Mouse (Mus musculus) neural tube, embryonic 15.5 days (tissue): ENCODE measurements around the gene Smyd3. TPM values are rescaled to one million over a fixed set of nuclear protein-coding genes. Genes with fewer than 3 reads are reported as not detected.
A peak's percentile ranks its signal among the peaks of the same experiment; 100 is the strongest.
"Not testable (repeated sequence)": the region's sequence is repeated elsewhere in the genome, so short reads cannot be mapped to it uniquely, and the experiment has no call there.

Experiments
- ATAC-seq: fragments of 200-750 bp; cut with Nextera tagmentation; 2 replicates; pipeline ENCODE4 v1.8.0; 2017; ENCODE audit warnings: mild to moderate bottlenecking, moderate TSS enrichment, moderate library complexity; ENCODE audit not compliant: low FRiP score
- H3K27ac ChIP-seq: fragments of 300-500 bp; sonication (generic); replicated peaks from 2 replicates; pipeline ENCODE4 v1.5.1; 2015; ENCODE audit warnings: mild to moderate bottlenecking, inconsistent platforms
- H3K27me3 ChIP-seq: fragments of 300-500 bp; sonication (generic); replicated peaks from 2 replicates; pipeline ENCODE4 v1.6.1; 2015; ENCODE audit warnings: inconsistent platforms
- H3K36me3 ChIP-seq: fragments of 300-500 bp; sonication (generic); 2 replicates; pipeline ENCODE4 v1.6.1; 2015; ENCODE audit warnings: inconsistent platforms
- H3K4me1 ChIP-seq: fragments of 300-500 bp; sonication (generic); 2 replicates; pipeline ENCODE4 v1.6.1; 2015; ENCODE audit warnings: inconsistent platforms
- H3K4me2 ChIP-seq: fragments of 300-500 bp; sonication (generic); 2 replicates; pipeline ENCODE4 v1.6.1; 2015; ENCODE audit warnings: inconsistent platforms, mild to moderate bottlenecking, moderate library complexity
- H3K4me3 ChIP-seq: fragments of 300-500 bp; sonication (generic); replicated peaks from 2 replicates; pipeline ENCODE4 v1.5.1; 2015; ENCODE audit warnings: mild to moderate bottlenecking, inconsistent platforms
- H3K9ac ChIP-seq: fragments of 300-500 bp; sonication (generic); replicated peaks from 2 replicates; pipeline ENCODE4 v1.6.1; 2015; ENCODE audit warnings: mild to moderate bottlenecking, inconsistent platforms
- H3K9me3 ChIP-seq: fragments of 300-500 bp; sonication (generic); replicated peaks from 2 replicates; pipeline ENCODE4 v1.6.1; 2016; ENCODE audit warnings: inconsistent platforms
- WGBS: fragments of 180-500 bp; shearing (Covaris S2); methylation state at CpG from one replicate; pipeline ENCODE4 v1.1.7; 2015; ENCODE audit warnings: mixed read lengths; 5-methylcytosine and 5-hydroxymethylcytosine counted together
- polyA plus RNA-seq: library from polyadenylated mRNA; unstranded; fragments of >200 nt; fragmentation: Nextera tagmentation; extraction: Ambion mirVana; gene quantifications from 2 replicates; pipeline ENCODE4 v1.2.1, GENCODE M21; 2015

Smyd3 gene
- polyA plus RNA-seq, 1 experiment from 2014 or later = 26.0 TPM

DNA sequence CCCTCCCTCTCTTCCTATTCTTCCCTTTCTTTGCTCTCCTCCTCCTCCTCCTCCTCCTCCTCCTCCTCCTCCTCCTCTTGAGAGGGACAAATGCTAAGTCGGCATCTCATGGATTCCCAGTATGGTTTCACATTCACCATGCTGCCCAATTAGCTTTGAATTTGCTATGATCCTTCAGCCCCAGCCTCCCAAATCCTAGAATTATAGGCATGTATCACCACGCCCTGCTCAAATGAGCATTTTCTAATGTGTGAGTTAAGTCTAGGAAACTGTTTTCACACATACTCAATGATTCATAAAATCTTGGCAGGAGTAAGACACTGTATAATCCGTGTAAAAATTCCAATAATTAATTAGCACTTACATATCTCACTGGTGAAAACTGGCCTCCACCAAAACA, 337.3 kb downstream of the Smyd3 start:
- Histone ChIP-seq H3K27me3 (no peaks in the 10 kb centered on the region), H3K4me1 (0 out of 2 replicates have a peak, but pooled peaks cover 9% of the 10 kb centered on the region), H3K9me3 (no peaks in the 10 kb centered on the region), H3K4me3 (no peak overlapping the region), H3K36me3 (no peaks in the 10 kb centered on the region), H3K4me2 (no peak overlapping the region), H3K27ac (no peak overlapping the region), H3K9ac (no peak overlapping the region)
- 59% methylated on average over 3 of the region's 3 CpGs for WGBS
- no peak for ATAC-seq

DNA sequence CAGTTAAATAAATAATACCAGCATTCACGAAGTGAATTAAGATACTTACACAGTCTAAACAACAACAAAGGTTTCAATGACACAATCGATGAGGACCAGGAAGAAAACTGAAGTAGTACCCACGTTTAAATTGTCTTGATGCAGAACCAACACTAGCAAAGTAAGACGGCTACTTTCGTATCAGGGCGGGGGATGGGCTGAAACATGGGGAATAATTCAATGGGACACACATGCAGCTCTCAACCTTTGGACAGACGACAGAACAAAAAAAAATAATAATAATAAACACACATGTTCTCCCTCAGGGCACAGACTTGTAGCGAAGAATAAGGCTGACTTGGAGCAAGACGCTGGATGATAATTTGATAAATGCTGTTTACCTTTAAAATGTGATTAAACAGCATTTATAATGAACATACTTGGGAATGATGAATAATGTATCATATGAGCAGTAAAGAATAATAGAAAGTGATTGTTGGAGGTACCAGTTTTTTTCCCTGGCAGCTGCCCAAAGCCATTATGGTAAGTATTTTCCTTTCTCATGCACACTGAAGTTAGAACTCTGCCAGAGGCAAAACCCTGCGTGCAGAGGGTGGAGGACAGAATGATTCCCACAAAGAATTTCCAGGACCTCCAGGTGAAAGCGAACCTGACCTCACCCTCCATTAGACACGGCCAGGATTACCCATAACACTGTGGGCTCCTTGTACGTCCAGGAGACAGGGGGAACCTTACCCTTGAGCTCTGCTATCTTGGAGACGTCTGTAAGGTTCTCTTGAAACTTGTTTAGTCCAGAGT, 340.8 kb downstream of the Smyd3 start:
- H3K4me2 ChIP-seq = no peak overlapping the region
- H3K4me1 ChIP-seq = no peaks in the 10 kb centered on the region
- no peak overlapping the region for H3K27ac ChIP-seq
- H3K4me3 ChIP-seq = no peak overlapping the region
- H3K9me3 ChIP-seq = no peaks in the 10 kb centered on the region
- 66% methylated on average over 14 of the region's 14 CpGs for WGBS
- H3K9ac ChIP-seq = no peak overlapping the region
- H3K36me3 ChIP-seq = no peaks in the 10 kb centered on the region
- no peaks in the 10 kb centered on the region for H3K27me3 ChIP-seq
- no peak for ATAC-seq

DNA sequence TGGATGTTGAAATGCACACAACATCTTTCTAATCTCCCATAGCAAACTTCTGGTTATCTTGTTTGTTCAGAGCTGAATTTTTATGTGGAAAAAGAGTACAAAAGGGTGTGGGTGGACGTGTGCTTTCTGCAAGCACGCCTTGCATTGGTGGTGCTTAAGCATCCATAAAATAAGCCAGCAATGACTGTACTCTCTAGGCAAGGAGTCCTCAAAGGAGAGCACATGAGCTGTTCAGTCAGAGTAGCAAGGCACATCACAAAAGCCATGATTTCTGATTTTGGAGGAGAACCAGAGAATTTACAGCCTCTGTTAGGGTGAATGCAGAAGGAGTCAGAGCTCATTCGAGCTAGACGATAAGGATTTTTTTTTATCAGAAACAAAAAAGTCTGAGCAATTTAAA, 343.6 kb downstream of the Smyd3 start:
- Histone ChIP-seq H3K9me3 (no peaks in the 10 kb centered on the region), H3K4me1 (no peaks in the 10 kb centered on the region), H3K27me3 (no peaks in the 10 kb centered on the region), H3K4me2 (no peak overlapping the region), H3K4me3 (no peak overlapping the region), H3K9ac (no peak overlapping the region), H3K27ac (no peak overlapping the region), H3K36me3 (no peaks in the 10 kb centered on the region)
- WGBS = 63% methylated on average over 4 of the region's 4 CpGs
- no peak for ATAC-seq

DNA sequence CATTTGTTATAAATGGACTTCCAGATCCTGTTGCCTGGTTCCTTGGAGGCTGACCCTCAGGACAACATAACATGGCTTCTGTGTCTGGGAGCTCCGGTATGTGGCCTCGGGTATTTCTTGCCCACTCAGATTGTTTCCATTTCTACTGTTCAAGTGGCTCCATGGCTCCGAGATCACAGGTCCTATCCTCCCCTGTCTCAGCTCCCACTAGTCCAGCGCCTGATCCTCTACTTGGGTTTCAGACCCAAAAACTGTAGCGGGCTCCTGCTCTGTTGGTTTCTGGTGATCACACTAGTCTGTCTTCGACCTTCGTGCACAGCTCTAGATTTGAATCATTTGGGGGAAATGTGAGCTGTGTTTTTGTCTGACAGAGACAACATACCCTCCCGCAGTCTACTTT, 347.3 kb downstream of the Smyd3 start:
- no peaks in the 10 kb centered on the region for H3K9me3 ChIP-seq
- no peak overlapping the region for H3K9ac ChIP-seq
- H3K27ac ChIP-seq = no peak overlapping the region
- 93% methylated on average over 8 of the region's 8 CpGs for WGBS
- H3K27me3 ChIP-seq = no peaks in the 10 kb centered on the region
- H3K4me2 ChIP-seq = no peak overlapping the region
- no peak overlapping the region for H3K4me3 ChIP-seq
- H3K4me1 ChIP-seq = no peaks in the 10 kb centered on the region
- ATAC-seq = no peak
- H3K36me3 ChIP-seq = no peaks in the 10 kb centered on the region

DNA sequence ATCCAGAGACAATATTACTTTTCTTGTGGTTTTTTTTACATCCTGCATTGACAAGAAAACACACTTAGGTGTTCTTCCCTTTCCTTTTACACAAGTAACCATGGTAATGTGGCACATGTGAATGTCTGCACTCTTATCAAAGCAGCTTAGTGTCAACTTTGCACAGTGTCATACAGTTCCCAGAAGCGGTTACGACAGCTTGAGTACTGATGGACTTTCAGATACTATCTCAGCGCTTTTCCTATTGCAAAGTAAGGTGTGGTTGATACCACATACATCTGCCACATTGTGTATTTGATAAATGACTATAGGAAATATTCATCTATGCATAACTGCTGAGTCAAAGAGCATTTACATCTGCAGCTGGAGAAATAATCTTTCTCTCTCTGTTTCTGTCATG, 348.1 kb downstream of the Smyd3 start:
- Histone ChIP-seq H3K36me3 (no peaks in the 10 kb centered on the region), H3K27me3 (no peaks in the 10 kb centered on the region), H3K4me2 (no peak overlapping the region), H3K4me1 (no peaks in the 10 kb centered on the region), H3K9ac (no peak overlapping the region), H3K4me3 (no peak overlapping the region), H3K27ac (no peak overlapping the region), H3K9me3 (no peaks in the 10 kb centered on the region)
- no peak for ATAC-seq
- WGBS = 85% methylated on average over 3 of the region's 3 CpGs

DNA sequence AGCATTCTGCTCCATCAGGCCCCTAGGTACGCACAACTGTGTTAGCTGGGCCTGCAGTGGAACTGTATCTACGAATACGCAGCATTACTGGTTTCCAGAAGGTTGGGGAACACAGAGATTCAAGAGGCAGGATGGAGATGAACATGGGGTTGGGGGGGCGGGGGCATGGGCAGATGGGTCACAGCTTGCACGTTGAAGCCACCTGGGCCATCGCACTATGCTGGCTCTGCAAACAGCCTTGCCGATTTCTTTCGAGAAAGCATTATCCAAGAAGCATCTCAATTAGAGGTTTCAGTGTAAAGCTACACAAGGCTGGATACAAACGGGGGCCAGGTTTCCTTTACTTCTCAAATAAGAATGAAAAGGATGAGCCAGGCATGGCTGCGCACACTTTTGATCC, 348.7 kb downstream of the Smyd3 start:
- Histone ChIP-seq H3K27me3 (no peaks in the 10 kb centered on the region), H3K4me3 (no peak overlapping the region), H3K4me2 (no peak overlapping the region), H3K27ac (no peak overlapping the region), H3K36me3 (no peaks in the 10 kb centered on the region), H3K9me3 (no peaks in the 10 kb centered on the region), H3K4me1 (no peaks in the 10 kb centered on the region), H3K9ac (no peak overlapping the region)
- no peak for ATAC-seq
- WGBS = 86% methylated on average over 10 of the region's 10 CpGs

DNA sequence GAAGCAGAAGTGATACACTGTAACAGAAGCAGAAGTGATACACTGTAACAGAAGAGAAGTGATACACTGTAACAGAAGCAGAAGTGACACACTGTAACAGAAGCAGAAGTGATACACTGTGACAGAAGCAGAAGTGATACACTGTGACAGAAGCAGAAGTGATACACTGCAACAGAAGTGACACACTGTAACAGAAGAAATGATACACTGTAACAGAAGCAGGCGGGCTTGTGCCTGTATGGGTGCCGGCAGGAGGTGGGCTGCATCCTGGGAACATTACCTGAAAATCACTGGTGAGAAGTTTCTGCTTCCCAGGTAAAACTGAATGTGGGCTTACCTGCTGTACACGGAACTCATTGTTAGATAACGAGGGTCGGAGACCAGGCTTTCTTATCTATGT, 353.6 kb downstream of the Smyd3 start:
- not testable (repeated sequence) for ATAC-seq, H3K27ac ChIP-seq, H3K27me3 ChIP-seq, H3K4me2 ChIP-seq, H3K4me3 ChIP-seq, H3K9me3 ChIP-seq, H3K9ac ChIP-seq, H3K36me3 ChIP-seq
- 95% methylated on average over 5 of the region's 5 CpGs for WGBS
- H3K4me1 ChIP-seq = peaks cover 11% of the 10 kb centered on the region

DNA sequence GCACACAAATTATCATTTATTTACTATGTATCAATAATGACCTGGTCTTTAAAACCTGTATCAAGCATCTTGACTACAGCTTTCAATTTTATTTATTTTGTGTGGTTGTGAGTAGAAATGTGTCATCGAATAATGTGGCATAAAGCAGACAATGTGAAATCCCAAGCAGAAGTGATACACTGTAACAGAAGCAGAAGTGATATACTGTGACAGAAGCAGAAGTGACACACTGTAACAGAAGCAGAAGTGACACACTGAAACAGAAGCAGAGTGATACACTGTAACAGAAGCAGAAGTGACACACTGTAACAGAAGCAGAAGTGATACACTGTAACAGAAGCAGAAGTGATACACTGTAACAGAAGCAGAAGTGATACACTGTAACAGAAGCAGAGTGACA, 355.1 kb downstream of the Smyd3 start:
- ATAC-seq, H3K27ac ChIP-seq: not testable (repeated sequence)

DNA sequence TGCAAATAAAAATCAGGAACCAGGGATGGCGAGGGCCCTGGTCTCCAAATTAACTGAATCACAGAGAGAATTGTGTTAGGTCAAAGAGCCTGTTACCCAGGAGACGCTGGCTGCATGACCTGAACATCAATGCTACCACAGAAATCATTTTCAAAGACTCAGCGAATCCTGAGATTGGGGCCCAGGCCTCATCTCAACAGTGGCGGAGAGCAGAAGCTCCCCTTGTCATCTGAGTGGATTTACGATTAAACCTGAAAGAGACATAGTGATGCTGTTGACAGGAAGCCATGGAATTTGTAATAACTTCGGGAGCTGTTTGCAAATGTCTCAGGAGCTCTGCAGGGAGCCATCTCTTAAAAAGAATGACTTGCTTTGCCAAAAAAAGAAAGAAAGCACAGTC, 355.9 kb downstream of the Smyd3 start:
- 14% methylated on average over 6 of the region's 6 CpGs for WGBS
- Histone ChIP-seq H3K9ac (no peak overlapping the region), H3K4me3 (no peak overlapping the region), H3K27me3 (no peaks in the 10 kb centered on the region), H3K27ac (no peak overlapping the region), H3K9me3 (no peaks in the 10 kb centered on the region), H3K4me1 (peaks cover 11% of the 10 kb centered on the region), H3K36me3 (no peaks in the 10 kb centered on the region), H3K4me2 (no peak overlapping the region)
- ATAC-seq = no peak

More for the DNA sequence above, 355.1 kb downstream of the Smyd3 start:
- not testable (repeated sequence) for H3K9me3 ChIP-seq, H3K27me3 ChIP-seq, H3K9ac ChIP-seq, H3K4me3 ChIP-seq, H3K4me2 ChIP-seq, H3K36me3 ChIP-seq
- peaks cover 11% of the 10 kb centered on the region for H3K4me1 ChIP-seq
- WGBS = 90% methylated on average over 1 of the region's 1 CpGs

DNA sequence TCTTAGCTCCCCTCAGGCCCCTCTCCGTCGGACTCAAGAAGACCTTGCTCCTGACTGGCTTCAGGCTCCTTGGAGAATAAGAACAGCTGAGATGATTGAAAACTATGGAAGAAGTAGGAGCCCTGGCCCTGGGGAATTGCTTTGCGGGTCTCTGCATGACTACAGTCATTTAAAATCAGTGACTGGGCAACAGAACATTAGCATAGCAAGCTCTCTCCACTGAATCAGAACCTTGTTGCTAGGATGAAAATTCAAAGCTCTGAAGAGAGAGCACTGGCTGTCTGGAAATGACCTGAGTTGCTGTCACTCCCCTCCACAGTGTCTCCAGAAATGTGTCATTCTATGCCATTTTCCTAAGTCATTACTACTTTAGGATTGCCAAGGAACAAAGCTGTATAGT, 357.1 kb downstream of the Smyd3 start:
- Histone ChIP-seq H3K27me3 (no peaks in the 10 kb centered on the region), H3K27ac (no peak overlapping the region), H3K4me2 (no peak overlapping the region), H3K4me1 (peaks cover 11% of the 10 kb centered on the region), H3K4me3 (no peak overlapping the region), H3K36me3 (no peaks in the 10 kb centered on the region), H3K9me3 (no peaks in the 10 kb centered on the region), H3K9ac (no peak overlapping the region)
- 28% methylated on average over 3 of the region's 3 CpGs for WGBS
- ATAC-seq = no peak

DNA sequence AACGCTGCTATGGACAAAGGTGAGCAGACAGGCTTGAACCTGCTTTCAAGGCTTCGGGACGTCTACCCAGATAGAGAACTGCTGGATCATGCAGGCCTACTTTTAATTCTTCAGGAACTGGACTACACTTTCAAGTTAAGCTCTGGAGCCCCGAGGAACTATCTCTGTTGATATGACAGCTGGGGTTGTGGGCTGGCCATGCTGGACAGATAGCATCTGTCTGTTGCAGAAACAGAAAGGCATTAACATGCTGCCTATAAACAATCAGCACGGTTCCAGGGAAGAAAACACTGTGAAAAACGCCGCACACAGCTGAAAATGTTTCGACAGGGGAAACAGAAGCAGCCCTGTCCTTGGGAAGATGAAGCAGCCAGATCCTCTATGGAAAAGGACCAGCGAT, 365.5 kb downstream of the Smyd3 start:
- H3K36me3 ChIP-seq = no peaks in the 10 kb centered on the region
- H3K4me2 ChIP-seq = no peak overlapping the region
- 0 out of 2 replicates have a peak, but pooled peaks cover 3% of the 10 kb centered on the region for H3K4me1 ChIP-seq
- no peak overlapping the region for H3K9ac ChIP-seq
- H3K4me3 ChIP-seq = no peak overlapping the region
- no peaks in the 10 kb centered on the region for H3K9me3 ChIP-seq
- ATAC-seq = no peak
- WGBS = 69% methylated on average over 9 of the region's 9 CpGs
- no peaks in the 10 kb centered on the region for H3K27me3 ChIP-seq
- H3K27ac ChIP-seq = 0 out of 2 replicates have a peak overlapping the region, but pooled peaks have one; percentile 9

DNA sequence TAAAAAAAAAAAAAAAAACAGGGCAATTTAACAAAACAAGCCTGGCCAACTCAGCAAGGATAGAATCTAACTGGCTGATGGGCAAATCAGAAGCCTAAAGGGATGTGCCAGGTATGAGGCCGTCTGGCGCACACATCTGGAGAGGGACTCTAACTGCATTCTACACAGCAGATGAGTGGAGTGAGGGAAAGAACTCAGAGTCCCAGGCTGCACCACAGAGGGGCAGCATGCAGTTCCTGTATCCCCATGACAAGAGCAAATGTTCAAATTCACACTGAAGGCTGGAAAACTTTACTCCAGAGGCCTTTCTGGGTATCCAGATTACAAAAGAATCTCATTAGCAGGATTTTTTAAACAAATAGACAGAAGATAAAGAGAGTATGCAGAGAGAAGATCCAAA, 366.6 kb downstream of the Smyd3 start:
- Histone ChIP-seq H3K4me2 (no peak overlapping the region), H3K9ac (no peak overlapping the region), H3K27ac (no peak overlapping the region), H3K27me3 (no peaks in the 10 kb centered on the region), H3K4me1 (peaks cover 7% of the 10 kb centered on the region; the same call in 1 of the 2 replicates), H3K9me3 (no peaks in the 10 kb centered on the region), H3K36me3 (no peaks in the 10 kb centered on the region), H3K4me3 (no peak overlapping the region)
- ATAC-seq = no peak
- WGBS = 64% methylated on average over 2 of the region's 2 CpGs
